Mouse (Mus musculus) lung, postnatal 0 days (tissue): ENCODE measurements at regions not wholly inside any gene's neighbourhood (a gene's known extent, or its start where the extent isn't known, plus 50 kb on each side); places are given as distances from the start of the nearest gene placed in this dataset.

ENCODE experiments used
- CTCF ChIP-seq: IDR thresholded peaks from 2 replicates; pipeline ENCODE4 v1.5.1; 2016; ENCODE audit warnings: antibody characterized with exemption, mild to moderate bottlenecking
- EP300 ChIP-seq: IDR thresholded peaks from 2 replicates; pipeline ENCODE4 v1.6.1; 2016; ENCODE audit warnings: antibody characterized with exemption, mild to moderate bottlenecking, control low read depth

DNA sequence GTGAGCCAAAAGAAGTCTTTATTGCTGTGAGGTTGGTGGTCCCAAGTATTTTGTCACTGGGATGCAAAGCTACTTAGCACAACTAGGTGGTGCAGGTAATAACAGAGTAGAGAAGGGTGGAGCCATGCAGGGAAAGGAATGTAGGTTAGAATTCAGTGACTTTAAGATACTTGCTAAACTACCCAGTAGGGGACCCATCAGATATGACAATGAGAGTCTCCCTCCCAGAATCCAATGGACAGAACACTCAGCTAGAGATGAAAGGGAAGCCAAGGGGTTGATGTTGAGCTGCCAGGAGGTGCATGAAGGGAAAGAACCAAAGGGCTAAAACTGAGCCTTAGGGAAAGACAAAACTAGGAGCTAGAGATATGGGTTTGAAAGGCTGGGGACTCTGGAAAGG, 564.9 kb downstream of the Grin2a start:
- TF ChIP-seq CTCF (no peak), EP300 (no peak)
